Mouse (Mus musculus): ENCODE data around the gene Etv3.

DNA sequence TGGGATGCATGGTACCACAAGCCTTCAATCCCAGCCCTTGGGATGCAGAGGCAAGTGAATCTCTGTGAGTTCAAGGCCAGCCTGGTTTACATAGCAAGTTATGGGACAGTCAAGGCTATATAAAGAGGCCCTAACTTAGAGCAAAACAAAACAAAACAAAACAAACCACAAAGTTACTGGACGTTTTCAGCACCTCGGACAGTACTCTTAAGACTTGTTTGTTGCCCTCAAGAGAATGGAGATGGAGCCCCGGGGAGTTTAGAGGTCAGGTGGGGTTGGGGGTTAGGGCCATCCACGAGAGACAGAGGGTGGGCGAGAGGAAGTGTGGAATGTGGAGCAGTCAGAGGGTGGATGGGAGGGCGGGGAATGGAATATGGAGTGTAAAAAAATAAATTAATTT, 50.6 kb downstream of the Etv3 start:
- TF ChIP-seq POLR2A (IDR thresholded peaks at IDR 0.05; ENCODE audit: low read depth, low read length): no peak
- no peak for TF ChIP-seq CTCF (conservative IDR thresholded peaks at IDR 0.05 in 1 of 2, IDR thresholded peaks at IDR 0.05 in 1 of 2; ENCODE audit: low read depth in 2 of 2, low read length in 2 of 2)
- TF ChIP-seq MYC (IDR thresholded peaks at IDR 0.05; ENCODE audit: low read depth, low read length): no peak
- TF ChIP-seq EP300 (IDR thresholded peaks at IDR 0.05; ENCODE audit: low read length): no peak
- no peak for TF ChIP-seq E2F4 (IDR thresholded peaks at IDR 0.05; ENCODE audit: insufficient replicate concordance, low read depth, low read length)
- TF ChIP-seq JUN (IDR thresholded peaks at IDR 0.05; ENCODE audit: insufficient read depth, low read depth, low read length): no peak
- TF ChIP-seq IRF4 (IDR thresholded peaks at IDR 0.05; ENCODE audit: low read depth, low read length): no peak
- TF ChIP-seq ELF1 (IDR thresholded peaks at IDR 0.05; ENCODE audit: low read depth, low read length): no peak
- TF ChIP-seq HCFC1 (IDR thresholded peaks at IDR 0.05; ENCODE audit: low read depth, low read length): no peak
- TF ChIP-seq USF1 (IDR thresholded peaks at IDR 0.05; ENCODE audit: low read depth, low read length): no peak
- no peak for TF ChIP-seq USF2 (conservative IDR thresholded peaks at IDR 0.05; ENCODE audit: low read depth, low read length)
- TF ChIP-seq MAX (IDR thresholded peaks at IDR 0.05; ENCODE audit: low read length): no peak
- TF ChIP-seq SMC3 (IDR thresholded peaks at IDR 0.05; ENCODE audit: low read depth, low read length): no peak
